8 mouse cellular contexts compared by ENCODE assay signal in the genomic region with DNA sequence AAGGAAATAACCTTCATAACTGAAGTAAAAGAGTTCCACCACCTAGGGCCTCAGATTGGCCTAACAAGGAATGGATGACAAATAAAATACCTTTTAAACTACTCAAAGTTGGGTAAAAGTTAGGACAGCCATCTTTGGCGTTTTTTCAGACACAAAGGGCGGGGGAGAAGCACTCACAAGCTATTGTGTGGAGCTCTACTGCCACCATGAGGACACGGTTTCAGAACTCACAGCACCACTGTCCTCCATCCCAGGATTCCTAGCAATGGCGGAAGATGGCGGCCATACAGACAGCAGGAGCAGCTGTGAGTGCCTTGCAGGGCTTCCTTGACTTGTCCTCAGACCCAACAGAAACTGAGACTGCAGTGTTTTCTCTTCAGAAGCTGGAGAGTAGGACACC.
DNase-seq lines count a peak whose midpoint lies in the region; ATAC-seq lines count a peak whose summit lies in the region.

No protein-coding gene starts in this region.

- no peaks in the 10 kb centered on the region for H3K4me1 ChIP-seq in forebrain, embryonic 14.5 days (ENCODE audit: control insufficient read depth, insufficient read depth, low read length)
- H3K4me1 ChIP-seq in forebrain, embryonic 12.5 days = no peaks in the 10 kb centered on the region
- H3K4me1 ChIP-seq in liver, embryonic 12.5 days = no peaks in the 10 kb centered on the region
- H3K4me1 ChIP-seq in neural tube, embryonic 14.5 days (ENCODE audit: control insufficient read depth, insufficient read depth, low read length) = no peaks in the 10 kb centered on the region

- no peak overlapping the region for H3K4me2 ChIP-seq in forebrain, embryonic 14.5 days (ENCODE audit: low read length)
- H3K4me2 ChIP-seq in forebrain, embryonic 12.5 days = no peak overlapping the region
- H3K4me2 ChIP-seq in liver, embryonic 12.5 days = peak overlapping the region; percentile 18; the same call in 1 of the 2 replicates
- H3K4me2 ChIP-seq in neural tube, embryonic 14.5 days (ENCODE audit: low read depth, low read length) = no peak overlapping the region

- H3K9ac ChIP-seq in forebrain, embryonic 14.5 days (ENCODE audit: low read length) = no peak overlapping the region
- H3K9ac ChIP-seq in forebrain, embryonic 12.5 days = no peak overlapping the region
- H3K9ac ChIP-seq in liver, embryonic 12.5 days = no peak overlapping the region
- no peak overlapping the region for H3K9ac ChIP-seq in neural tube, embryonic 14.5 days (replicated peaks; ENCODE audit: low read depth, low read length)

- 54% methylated on average over 5 of the region's 5 CpGs for WGBS in forebrain, embryonic 14.5 days
- 78% methylated on average over 5 of the region's 5 CpGs for WGBS in forebrain, embryonic 12.5 days
- 44% methylated on average over 5 of the region's 5 CpGs for WGBS in liver, embryonic 12.5 days (ENCODE audit: insufficient replicate concordance)
- WGBS in neural tube, embryonic 14.5 days = 74% methylated on average over 5 of the region's 5 CpGs

- H3K36me3 ChIP-seq in forebrain, embryonic 14.5 days (ENCODE audit: control insufficient read depth, insufficient read depth, low read length) = peaks cover 2% of the 10 kb centered on the region; the same call in 1 of the 2 replicates
- peaks cover 11% of the 10 kb centered on the region for H3K36me3 ChIP-seq in forebrain, embryonic 12.5 days (replicated peaks)
- peaks cover 11% of the 10 kb centered on the region for H3K36me3 ChIP-seq in liver, embryonic 12.5 days
- H3K36me3 ChIP-seq in neural tube, embryonic 14.5 days (ENCODE audit: control insufficient read depth, insufficient read depth, low read length) = no peaks in the 10 kb centered on the region

- no peak overlapping the region for H3K4me3 ChIP-seq in forebrain, embryonic 14.5 days (ENCODE audit: low read depth, low read length)
- no peak overlapping the region for H3K4me3 ChIP-seq in forebrain, embryonic 12.5 days (replicated peaks)
- H3K4me3 ChIP-seq in liver, embryonic 12.5 days = no peak overlapping the region
- no peak overlapping the region for H3K4me3 ChIP-seq in neural tube, embryonic 14.5 days (ENCODE audit: low read depth, low read length)

- no peak overlapping the region for H3K27ac ChIP-seq in forebrain, embryonic 14.5 days (ENCODE audit: low read depth, low read length)
- no peak overlapping the region for H3K27ac ChIP-seq in forebrain, embryonic 12.5 days
- no peak overlapping the region for H3K27ac ChIP-seq in liver, embryonic 12.5 days
- H3K27ac ChIP-seq in neural tube, embryonic 14.5 days (ENCODE audit: low read depth, low read length) = no peak overlapping the region

- peak; percentile 61 for DNase-seq in forebrain, embryonic 14.5 days (ENCODE audit: low spot score)
- DNase-seq in A20 (ENCODE audit: low read depth, low spot score) = peak; percentile 80
- DNase-seq in adrenal gland, postnatal 14 days = peak; percentile 87
- DNase-seq in heart, postnatal 4 days = peak; percentile 92

- no peaks in the 10 kb centered on the region for H3K9me3 ChIP-seq in forebrain, embryonic 14.5 days (replicated peaks; ENCODE audit: control insufficient read depth, low read length)
- H3K9me3 ChIP-seq in forebrain, embryonic 12.5 days = no peaks in the 10 kb centered on the region
- no peaks in the 10 kb centered on the region for H3K9me3 ChIP-seq in liver, embryonic 12.5 days (replicated peaks)
- no peaks in the 10 kb centered on the region for H3K9me3 ChIP-seq in neural tube, embryonic 14.5 days (ENCODE audit: control insufficient read depth, low read length)

- H3K27me3 ChIP-seq in forebrain, embryonic 14.5 days (replicated peaks; ENCODE audit: control insufficient read depth, insufficient read depth, low read length) = no peaks in the 10 kb centered on the region
- no peaks in the 10 kb centered on the region for H3K27me3 ChIP-seq in forebrain, embryonic 12.5 days
- no peaks in the 10 kb centered on the region for H3K27me3 ChIP-seq in liver, embryonic 12.5 days (replicated peaks)
- H3K27me3 ChIP-seq in neural tube, embryonic 14.5 days (ENCODE audit: control insufficient read depth, insufficient read depth, low read length) = no peaks in the 10 kb centered on the region

- no peak for ATAC-seq in forebrain, embryonic 14.5 days
- ATAC-seq in forebrain, embryonic 12.5 days (ENCODE audit: low FRiP score) = no peak
- no peak for ATAC-seq in liver, embryonic 12.5 days
- ATAC-seq in neural tube, embryonic 14.5 days (ENCODE audit: low read depth) = 0 out of 2 replicates have a peak, but pooled peaks have one; percentile 41
- no peak for ATAC-seq in activated CD4-positive, CD25-positive, alpha-beta regulatory T cell, adult 4 months
